Mouse (Mus musculus): ENCODE measurements at regions not wholly inside any gene's neighbourhood (a gene's known extent, or its start where the extent isn't known, plus 50 kb on each side); places are given as distances from the start of the nearest gene placed in this dataset.
A peak's percentile ranks its signal among the peaks of the same experiment; 100 is the strongest.

DNA sequence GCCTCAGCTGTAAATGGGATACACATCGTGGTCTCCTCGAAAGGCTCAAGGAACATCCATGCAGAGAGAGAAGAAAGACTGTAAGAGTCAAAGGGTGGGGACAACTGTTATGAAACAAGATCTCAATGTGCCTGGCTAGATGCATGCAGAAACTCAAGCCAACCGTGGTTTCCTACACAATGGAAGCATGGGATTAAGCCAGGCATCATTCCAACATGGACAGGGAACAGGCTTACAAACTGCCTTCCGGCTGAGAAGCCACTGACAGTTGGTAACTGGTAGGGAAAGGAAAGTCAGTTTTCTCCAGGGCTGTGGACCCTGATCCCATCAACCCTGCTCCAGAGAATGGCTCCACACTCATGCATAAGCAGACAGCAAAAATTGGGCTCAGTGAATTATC is 350.5 kb downstream of the Gm9195 start:
- ATAC-seq: no peak
- Histone ChIP-seq H3K9me3 (ENCODE audit: control insufficient read depth, low read length) (no peaks in the 10 kb centered on the region), H3K36me3 (ENCODE audit: control insufficient read depth, insufficient read depth) (no peaks in the 10 kb centered on the region), H3K4me3 (replicated peaks; ENCODE audit: low read length) (no peak overlapping the region), H3K4me1 (replicated peaks; ENCODE audit: control insufficient read depth, insufficient read depth, low read length) (peaks cover 8% of the 10 kb centered on the region), H3K27me3 (replicated peaks; ENCODE audit: control insufficient read depth, insufficient read depth, low read length) (no peaks in the 10 kb centered on the region), H3K27ac (ENCODE audit: low read length) (no peak overlapping the region), H3K4me2 (ENCODE audit: low read length) (no peak overlapping the region), H3K9ac (replicated peaks; ENCODE audit: low read depth, low read length) (no peak overlapping the region)
- WGBS: 31% methylated on average over 4 of the region's 4 CpGs

DNA sequence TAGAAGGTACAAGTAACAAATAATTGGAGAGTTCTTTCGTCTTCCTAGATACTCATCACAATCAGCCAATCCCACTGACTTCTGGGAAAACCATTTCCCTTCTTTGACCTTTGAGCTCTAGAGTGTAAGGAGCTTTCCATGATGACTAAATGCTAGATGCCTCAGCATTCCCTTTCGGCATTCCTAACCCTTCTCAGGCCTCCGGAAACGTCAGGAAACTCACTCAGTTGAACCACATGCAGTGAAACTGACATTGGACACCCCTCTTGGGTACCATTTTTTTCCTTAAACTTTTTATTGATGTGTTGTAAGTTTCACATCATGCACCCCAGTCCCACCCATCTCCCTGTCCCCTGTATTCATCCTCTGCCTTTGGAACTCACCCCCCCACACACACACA is 361.5 kb downstream of the Gm9195 start:
- WGBS: 86% methylated on average over 4 of the region's 4 CpGs
- no peaks in the 10 kb centered on the region for H3K9me3 ChIP-seq (ENCODE audit: control insufficient read depth, low read length)
- no peaks in the 10 kb centered on the region for H3K36me3 ChIP-seq (ENCODE audit: control insufficient read depth, insufficient read depth)
- no peaks in the 10 kb centered on the region for H3K27me3 ChIP-seq (replicated peaks; ENCODE audit: control insufficient read depth, insufficient read depth, low read length)
- H3K27ac ChIP-seq (ENCODE audit: low read length): no peak overlapping the region
- no peak for ATAC-seq
- H3K4me3 ChIP-seq (replicated peaks; ENCODE audit: low read length): no peak overlapping the region
- H3K4me1 ChIP-seq (replicated peaks; ENCODE audit: control insufficient read depth, insufficient read depth, low read length): no peaks in the 10 kb centered on the region
- H3K9ac ChIP-seq (replicated peaks; ENCODE audit: low read depth, low read length): no peak overlapping the region
- H3K4me2 ChIP-seq (ENCODE audit: low read length): no peak overlapping the region

DNA sequence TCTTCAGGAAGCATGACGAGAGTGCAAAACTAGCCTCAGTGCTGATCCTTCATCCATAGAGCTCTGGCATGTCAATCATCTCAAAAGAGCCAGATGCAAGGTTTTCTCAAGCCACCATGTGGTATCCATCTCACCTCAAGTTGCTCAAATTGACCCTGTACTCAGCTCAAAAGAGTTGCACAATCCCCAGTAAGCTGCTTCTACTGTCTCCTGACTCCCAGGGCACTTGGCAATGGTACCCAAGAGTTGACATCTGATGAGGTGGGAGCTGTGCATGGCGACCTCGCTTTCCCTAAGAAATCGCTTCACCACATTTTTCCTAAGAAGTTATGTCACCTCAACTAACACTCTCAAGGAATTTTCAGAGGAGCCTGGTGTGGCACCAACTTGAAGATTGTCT is 369.9 kb downstream of the Gm9195 start:
- 90% methylated on average over 4 of the region's 4 CpGs for WGBS
- H3K4me1 ChIP-seq (replicated peaks; ENCODE audit: control insufficient read depth, insufficient read depth, low read length): 0 out of 2 replicates have a peak, but pooled peaks cover 2% of the 10 kb centered on the region
- ATAC-seq: no peak
- no peaks in the 10 kb centered on the region for H3K27me3 ChIP-seq (replicated peaks; ENCODE audit: control insufficient read depth, insufficient read depth, low read length)
- H3K4me2 ChIP-seq (ENCODE audit: low read length): no peak overlapping the region
- H3K9me3 ChIP-seq (ENCODE audit: control insufficient read depth, low read length): no peaks in the 10 kb centered on the region
- H3K36me3 ChIP-seq (ENCODE audit: control insufficient read depth, insufficient read depth): no peaks in the 10 kb centered on the region
- no peak overlapping the region for H3K9ac ChIP-seq (replicated peaks; ENCODE audit: low read depth, low read length)
- no peak overlapping the region for H3K4me3 ChIP-seq (replicated peaks; ENCODE audit: low read length)
- no peak overlapping the region for H3K27ac ChIP-seq (ENCODE audit: low read length)

DNA sequence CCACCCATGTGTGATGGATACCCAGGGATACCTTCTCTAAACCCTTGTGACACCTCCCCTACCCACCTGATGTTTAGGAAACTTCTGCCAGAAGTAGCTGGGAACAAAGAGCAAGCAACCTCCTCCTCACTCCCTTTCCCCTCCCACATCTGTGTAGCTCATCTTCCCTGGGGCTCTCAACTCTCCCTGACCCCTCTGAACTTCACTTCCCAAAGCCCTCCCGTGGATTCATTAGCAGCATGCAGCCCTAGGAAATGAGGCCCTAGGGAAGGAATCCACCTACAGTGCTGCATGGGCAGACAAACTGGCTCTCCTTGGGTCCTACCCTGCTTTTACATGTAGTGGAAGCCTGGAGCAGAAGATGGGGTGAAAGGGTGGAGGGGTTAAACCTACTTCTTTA is 370.6 kb downstream of the Gm9195 start:
- Histone ChIP-seq H3K4me1 (replicated peaks; ENCODE audit: control insufficient read depth, insufficient read depth, low read length) (0 out of 2 replicates have a peak, but pooled peaks cover 2% of the 10 kb centered on the region), H3K27me3 (replicated peaks; ENCODE audit: control insufficient read depth, insufficient read depth, low read length) (no peaks in the 10 kb centered on the region), H3K4me3 (replicated peaks; ENCODE audit: low read length) (no peak overlapping the region), H3K4me2 (ENCODE audit: low read length) (no peak overlapping the region), H3K9ac (replicated peaks; ENCODE audit: low read depth, low read length) (no peak overlapping the region), H3K36me3 (ENCODE audit: control insufficient read depth, insufficient read depth) (no peaks in the 10 kb centered on the region), H3K9me3 (ENCODE audit: control insufficient read depth, low read length) (no peaks in the 10 kb centered on the region), H3K27ac (ENCODE audit: low read length) (no peak overlapping the region)
- ATAC-seq: no peak
- WGBS: 12% methylated on average over 1 of the region's 1 CpGs

DNA sequence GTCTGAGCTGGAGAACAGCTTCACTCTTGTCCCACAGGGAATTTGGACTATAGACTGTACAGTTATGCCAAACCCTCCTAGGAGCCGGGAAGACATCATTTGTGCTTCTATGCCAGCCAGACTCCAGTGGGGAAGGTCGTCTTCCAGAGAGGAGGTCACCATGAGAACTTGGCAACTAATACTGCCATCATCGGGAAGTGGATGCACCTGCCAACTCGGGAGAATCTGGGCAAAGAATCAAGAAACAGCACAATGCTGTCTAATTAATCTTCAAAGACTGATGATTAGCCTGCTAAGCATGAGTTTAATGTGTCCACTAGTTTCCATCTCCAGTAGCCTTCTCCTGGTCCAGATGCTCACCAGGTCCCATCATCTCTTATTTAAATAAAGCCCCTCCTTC is 374.8 kb downstream of the Gm9195 start:
- WGBS: 27% methylated on average over 4 of the region's 4 CpGs
- peak; percentile 66 for ATAC-seq

DNA sequence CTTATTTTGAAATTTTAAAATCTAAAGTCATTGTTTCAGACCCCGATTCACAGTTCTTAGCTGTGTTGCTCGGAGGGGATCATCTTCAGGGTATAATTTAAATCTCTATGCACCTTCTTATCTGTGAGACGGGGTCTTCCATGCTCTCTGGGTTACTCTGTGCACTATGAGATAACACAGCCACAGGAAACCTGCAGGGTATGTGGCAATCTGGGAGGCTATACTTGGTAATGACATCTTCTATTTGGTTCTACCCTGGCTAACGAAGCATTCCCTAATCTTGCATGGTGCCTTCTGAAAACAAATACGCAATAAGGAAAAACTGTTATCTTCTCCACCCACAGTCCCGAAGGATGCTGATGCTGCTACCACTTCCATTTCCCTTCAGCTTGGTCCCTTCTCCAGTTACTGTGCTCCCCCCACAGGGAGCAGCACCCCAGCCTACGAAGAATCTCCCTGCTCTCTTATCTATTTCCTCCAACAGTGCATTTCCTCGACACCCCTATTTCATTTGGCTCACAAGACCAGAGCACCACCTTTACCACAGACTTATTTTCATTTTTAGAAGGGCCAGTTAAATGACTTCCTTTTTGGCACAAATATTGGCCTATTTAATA is 378.2 kb downstream of the Gm9195 start:
- Histone ChIP-seq H3K27ac (ENCODE audit: low read length) (no peak overlapping the region), H3K4me3 (replicated peaks; ENCODE audit: low read length) (no peak overlapping the region), H3K4me1 (replicated peaks; ENCODE audit: control insufficient read depth, insufficient read depth, low read length) (0 out of 2 replicates have a peak, but pooled peaks cover 2% of the 10 kb centered on the region), H3K9ac (replicated peaks; ENCODE audit: low read depth, low read length) (no peak overlapping the region), H3K27me3 (replicated peaks; ENCODE audit: control insufficient read depth, insufficient read depth, low read length) (no peaks in the 10 kb centered on the region), H3K4me2 (ENCODE audit: low read length) (no peak overlapping the region), H3K9me3 (ENCODE audit: control insufficient read depth, low read length) (no peaks in the 10 kb centered on the region), H3K36me3 (ENCODE audit: control insufficient read depth, insufficient read depth) (no peaks in the 10 kb centered on the region)
- WGBS: 83% methylated on average over 8 of the region's 8 CpGs
- ATAC-seq: no peak

More for the DNA sequence above, 374.8 kb downstream of the Gm9195 start:
- no peaks in the 10 kb centered on the region for H3K9me3 ChIP-seq (ENCODE audit: control insufficient read depth, low read length)
- no peak overlapping the region for H3K27ac ChIP-seq (ENCODE audit: low read length)
- no peak overlapping the region for H3K9ac ChIP-seq (replicated peaks; ENCODE audit: low read depth, low read length)
- no peaks in the 10 kb centered on the region for H3K27me3 ChIP-seq (replicated peaks; ENCODE audit: control insufficient read depth, insufficient read depth, low read length)
- H3K4me3 ChIP-seq (replicated peaks; ENCODE audit: low read length): no peak overlapping the region
- H3K4me1 ChIP-seq (replicated peaks; ENCODE audit: control insufficient read depth, insufficient read depth, low read length): 0 out of 2 replicates have a peak, but pooled peaks cover 2% of the 10 kb centered on the region
- no peaks in the 10 kb centered on the region for H3K36me3 ChIP-seq (ENCODE audit: control insufficient read depth, insufficient read depth)
- H3K4me2 ChIP-seq (ENCODE audit: low read length): no peak overlapping the region

DNA sequence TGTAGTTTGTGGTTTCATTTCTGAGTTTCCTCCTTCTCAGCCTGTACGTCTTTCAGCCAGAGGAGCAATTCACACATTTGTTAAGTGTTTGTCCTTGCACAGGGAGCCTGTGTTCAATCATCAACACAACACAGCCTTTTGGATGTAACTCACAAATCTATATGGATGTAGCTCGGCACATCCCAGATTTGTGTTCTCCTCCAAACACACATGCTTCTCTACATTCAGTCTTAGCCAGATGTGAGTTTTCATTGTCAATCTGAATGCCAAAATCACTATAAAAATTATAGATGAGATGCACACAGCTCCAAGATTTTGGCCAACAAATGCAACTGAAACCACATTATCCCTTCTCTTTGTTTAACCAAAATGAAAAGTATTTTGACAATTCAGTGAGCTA is 380.9 kb downstream of the Gm9195 start:
- ATAC-seq: no peak
- no peaks in the 10 kb centered on the region for H3K9me3 ChIP-seq (ENCODE audit: control insufficient read depth, low read length)
- 86% methylated on average over 2 of the region's 2 CpGs for WGBS
- H3K4me3 ChIP-seq (replicated peaks; ENCODE audit: low read length): no peak overlapping the region
- no peaks in the 10 kb centered on the region for H3K27me3 ChIP-seq (replicated peaks; ENCODE audit: control insufficient read depth, insufficient read depth, low read length)
- no peak overlapping the region for H3K4me2 ChIP-seq (ENCODE audit: low read length)
- H3K36me3 ChIP-seq (ENCODE audit: control insufficient read depth, insufficient read depth): no peaks in the 10 kb centered on the region
- H3K9ac ChIP-seq (replicated peaks; ENCODE audit: low read depth, low read length): no peak overlapping the region
- no peak overlapping the region for H3K27ac ChIP-seq (ENCODE audit: low read length)
- no peaks in the 10 kb centered on the region for H3K4me1 ChIP-seq (replicated peaks; ENCODE audit: control insufficient read depth, insufficient read depth, low read length)

DNA sequence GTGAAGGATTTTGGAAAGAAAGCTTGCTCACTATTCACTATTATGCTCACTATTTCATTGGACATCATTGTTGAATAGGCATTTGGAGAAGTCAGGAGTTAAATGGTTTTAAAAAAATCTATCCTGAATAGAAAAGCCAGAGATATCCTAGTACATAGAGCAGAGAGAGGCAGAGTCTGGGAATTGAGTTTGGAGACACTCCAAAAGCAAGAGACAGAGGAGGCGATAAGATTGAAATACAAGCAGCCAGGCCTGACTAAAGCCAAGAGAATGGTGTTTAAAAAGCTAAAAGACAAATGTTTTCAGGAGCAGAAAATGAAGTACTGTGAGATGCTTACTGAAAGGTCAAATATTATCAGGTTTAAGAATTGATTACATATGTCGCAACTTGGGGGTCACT is 400.1 kb downstream of the Gm9195 start:
- 85% methylated on average over 2 of the region's 2 CpGs for WGBS
- H3K27ac ChIP-seq (ENCODE audit: low read length): no peak overlapping the region
- H3K27me3 ChIP-seq (replicated peaks; ENCODE audit: control insufficient read depth, insufficient read depth, low read length): no peaks in the 10 kb centered on the region
- no peak for ATAC-seq
- no peaks in the 10 kb centered on the region for H3K9me3 ChIP-seq (ENCODE audit: control insufficient read depth, low read length)
- no peak overlapping the region for H3K9ac ChIP-seq (replicated peaks; ENCODE audit: low read depth, low read length)
- no peaks in the 10 kb centered on the region for H3K36me3 ChIP-seq (ENCODE audit: control insufficient read depth, insufficient read depth)
- no peak overlapping the region for H3K4me3 ChIP-seq (replicated peaks; ENCODE audit: low read length)
- H3K4me1 ChIP-seq (replicated peaks; ENCODE audit: control insufficient read depth, insufficient read depth, low read length): no peaks in the 10 kb centered on the region
- no peak overlapping the region for H3K4me2 ChIP-seq (ENCODE audit: low read length)

DNA sequence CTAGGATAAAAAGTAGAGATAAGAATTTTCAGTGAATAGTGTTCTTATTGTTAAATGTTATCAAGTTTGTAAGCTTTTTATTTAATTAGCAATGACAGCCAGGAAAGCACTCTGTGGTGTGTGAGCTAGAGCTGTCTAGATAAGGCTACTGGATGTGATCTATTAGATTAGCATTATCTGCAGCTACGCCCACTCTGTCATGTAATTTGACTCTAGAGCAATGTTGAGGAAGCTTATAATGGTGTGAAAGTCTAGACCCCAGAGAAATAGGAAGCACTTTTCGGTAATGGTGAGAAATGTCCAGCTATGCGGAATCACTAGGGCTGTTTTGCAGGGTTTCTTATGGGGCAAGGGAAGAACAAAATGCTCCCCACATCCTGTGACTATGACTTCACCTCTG is 410.2 kb downstream of the Gm9195 start:
- no peak for ATAC-seq

More for the DNA sequence above, 410.2 kb downstream of the Gm9195 start:
- Histone ChIP-seq H3K27me3 (replicated peaks; ENCODE audit: control insufficient read depth, insufficient read depth, low read length) (no peaks in the 10 kb centered on the region), H3K4me3 (replicated peaks; ENCODE audit: low read length) (no peak overlapping the region), H3K9ac (replicated peaks; ENCODE audit: low read depth, low read length) (no peak overlapping the region), H3K4me1 (replicated peaks; ENCODE audit: control insufficient read depth, insufficient read depth, low read length) (no peaks in the 10 kb centered on the region), H3K36me3 (ENCODE audit: control insufficient read depth, insufficient read depth) (no peaks in the 10 kb centered on the region), H3K4me2 (ENCODE audit: low read length) (no peak overlapping the region), H3K9me3 (ENCODE audit: control insufficient read depth, low read length) (no peaks in the 10 kb centered on the region), H3K27ac (ENCODE audit: low read length) (no peak overlapping the region)
- WGBS: 79% methylated on average over 3 of the region's 3 CpGs

All from forebrain, embryonic 16.5 days (tissue).